Mouse (Mus musculus) 416B (cell line): ENCODE measurements around the gene Pex16.
A peak's percentile ranks its signal among the peaks of the same experiment; 100 is the strongest.

Experiments
- DNase-seq: peaks from one replicate; pipeline ENCODE4 v3.0.0; 2011; ENCODE audit warnings: low read depth

Gene Pex16

DNA sequence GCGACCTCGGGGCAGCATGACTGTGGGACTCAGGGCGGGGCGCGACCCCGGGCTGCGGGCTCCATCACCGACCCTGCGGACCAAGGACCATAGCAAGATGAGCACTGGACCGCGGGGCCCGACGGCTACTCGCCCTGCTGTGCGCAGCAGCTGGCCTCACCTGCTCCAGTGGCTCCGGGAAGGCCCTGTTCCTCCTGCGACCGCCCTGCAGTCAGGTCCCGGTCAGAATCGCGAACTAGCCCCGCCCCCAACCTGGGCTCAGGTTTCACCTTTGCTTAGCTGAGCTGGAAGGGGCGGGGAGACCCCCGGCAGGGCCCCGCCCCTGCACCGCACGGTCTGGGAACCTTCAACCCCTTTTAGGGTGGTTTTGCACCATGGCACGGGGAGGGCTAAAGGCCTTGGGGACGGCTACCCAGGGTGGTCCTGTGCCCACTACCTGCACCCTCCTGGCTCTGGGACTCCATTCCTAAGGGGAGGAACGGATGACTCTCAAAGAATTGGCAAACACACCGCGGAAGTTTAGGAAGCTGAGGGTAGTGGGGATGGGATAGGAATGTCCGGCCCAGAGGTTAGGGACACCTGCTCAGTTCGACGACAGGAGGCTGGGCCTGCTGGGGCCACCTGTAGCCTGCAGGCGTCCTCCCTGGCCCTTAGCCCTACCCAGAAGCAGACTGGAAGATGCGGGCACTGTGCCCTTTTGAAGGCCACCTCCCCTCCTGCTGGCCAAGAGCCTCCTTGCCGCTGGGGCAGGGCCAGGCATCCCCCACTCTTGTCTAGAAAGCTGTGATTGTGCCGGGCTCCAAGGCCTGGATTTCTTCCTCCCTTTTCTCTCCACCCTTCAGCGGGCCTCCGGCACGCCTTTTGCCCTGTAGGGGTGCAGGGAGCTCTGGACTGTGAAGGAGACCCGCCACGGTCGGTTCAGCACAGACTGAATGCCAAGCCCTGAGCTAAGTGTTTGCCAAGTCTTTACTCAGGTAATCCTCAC is 3.4 kb upstream of the Pex16 start:
- DNase-seq = no peak

DNA sequence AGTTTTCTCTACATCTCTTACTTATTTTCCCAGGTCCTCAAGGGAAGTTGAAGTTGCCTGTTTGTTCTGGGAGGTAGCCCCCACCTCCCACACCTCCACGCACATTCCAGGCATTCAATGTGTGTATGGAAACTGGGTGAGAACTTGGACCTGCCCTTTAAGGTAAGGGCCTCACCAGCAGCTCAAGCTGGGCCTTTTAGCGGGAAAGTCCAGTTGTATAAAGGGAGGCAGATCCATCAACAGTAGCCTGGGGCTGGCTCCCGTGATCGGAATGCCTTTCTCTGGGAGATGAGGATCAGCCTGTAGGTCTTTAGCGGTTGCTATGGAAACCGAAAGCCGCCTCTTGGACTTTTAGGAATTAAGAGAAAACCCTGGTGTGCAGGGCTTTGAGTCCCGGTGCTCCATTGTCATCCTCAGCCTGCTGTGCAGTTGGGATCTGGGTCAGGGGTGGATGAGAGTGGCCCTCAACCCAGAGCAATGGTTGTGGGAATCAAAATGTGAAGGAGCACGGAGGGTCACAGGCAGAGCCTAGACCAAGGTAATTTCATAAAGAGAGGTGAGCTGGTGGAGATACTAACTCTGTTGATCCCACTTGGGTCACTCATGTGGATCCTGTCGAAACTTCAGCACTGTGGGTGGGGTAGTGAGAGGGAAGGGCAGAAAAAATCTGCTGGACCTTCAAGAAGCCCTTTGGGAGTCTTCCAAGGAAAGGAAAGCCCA is 2.3 kb upstream of the Pex16 start:
- no peak for DNase-seq

DNA sequence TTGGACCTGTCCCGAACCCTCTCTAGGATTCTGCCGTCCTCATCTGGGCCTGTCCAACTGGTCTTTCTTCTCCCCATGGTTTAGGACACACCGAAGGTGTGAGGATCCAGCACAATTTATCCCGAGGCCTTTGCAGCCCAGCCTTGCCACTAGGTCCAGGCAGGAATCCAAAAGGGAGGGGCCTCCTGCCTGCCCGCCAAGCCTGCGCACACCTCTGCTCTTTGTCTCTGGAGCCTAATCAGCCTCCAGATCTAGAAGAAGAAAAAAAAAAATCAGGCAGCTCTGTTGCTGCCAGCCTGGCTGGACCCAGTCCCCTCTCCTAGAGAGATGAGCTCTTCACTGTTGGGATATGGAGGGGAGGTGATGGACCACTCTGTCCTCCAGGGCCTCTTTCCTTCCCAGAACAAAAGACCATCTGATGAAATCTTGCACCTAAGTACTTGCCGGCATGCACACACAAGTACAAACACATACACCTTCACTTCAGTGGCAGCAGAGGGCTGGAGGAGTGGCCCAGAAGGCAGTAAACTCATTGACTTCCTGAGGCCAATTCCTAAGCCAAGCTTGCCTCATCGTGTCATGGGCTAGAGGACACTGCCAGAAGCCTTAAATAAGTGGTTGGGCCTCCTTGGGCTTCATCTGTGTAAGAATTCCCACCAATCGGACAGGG is 1.6 kb upstream of the Pex16 start:
- DNase-seq = no peak

DNA sequence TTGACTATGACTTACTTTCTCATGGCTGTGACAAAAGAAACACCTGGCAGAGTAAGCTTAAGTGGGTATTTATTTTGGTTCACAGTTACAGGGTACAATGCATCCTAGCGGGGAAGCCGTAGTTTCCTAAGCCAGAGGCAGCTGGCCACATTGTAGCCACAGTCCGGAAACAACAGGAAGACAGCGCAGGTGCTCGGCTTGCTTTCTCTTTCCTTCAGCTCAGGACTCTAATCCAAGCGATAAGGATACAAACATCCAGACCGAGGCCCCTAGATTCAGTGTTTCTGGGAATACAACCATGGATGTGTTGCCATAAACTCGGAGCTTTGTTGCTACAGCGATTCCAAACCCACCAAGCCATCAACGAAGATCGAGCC is 1.1 kb upstream of the Pex16 start:
- peak; percentile 22 for DNase-seq

DNA sequence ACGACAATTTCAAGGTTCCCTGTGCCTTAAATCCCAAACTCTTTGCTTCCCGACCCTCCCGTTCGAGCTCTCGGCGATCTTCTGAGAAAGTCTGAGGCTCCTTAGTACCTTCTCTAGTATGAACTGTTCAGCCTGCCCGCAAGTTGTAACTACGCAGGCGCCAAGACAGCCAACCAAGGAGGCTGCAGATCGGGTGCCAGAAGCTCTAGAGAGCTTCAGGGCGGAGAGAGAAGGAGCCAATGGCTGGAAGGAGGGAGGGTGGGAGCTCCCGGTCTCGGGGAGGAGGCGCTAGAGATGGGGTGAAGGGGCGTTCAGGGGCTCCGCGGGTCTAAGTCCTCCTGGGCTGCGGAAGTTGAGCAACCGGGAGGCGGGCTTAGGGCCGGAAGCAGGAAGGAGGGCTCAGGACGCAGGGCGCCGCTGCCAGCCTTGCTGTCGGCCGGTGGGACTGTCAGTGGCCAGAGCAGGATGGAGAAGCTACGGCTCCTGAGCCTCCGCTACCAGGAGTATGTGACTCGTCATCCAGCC is 685 bp downstream of the Pex16 start:
- DNase-seq = peak; percentile 99

DNA sequence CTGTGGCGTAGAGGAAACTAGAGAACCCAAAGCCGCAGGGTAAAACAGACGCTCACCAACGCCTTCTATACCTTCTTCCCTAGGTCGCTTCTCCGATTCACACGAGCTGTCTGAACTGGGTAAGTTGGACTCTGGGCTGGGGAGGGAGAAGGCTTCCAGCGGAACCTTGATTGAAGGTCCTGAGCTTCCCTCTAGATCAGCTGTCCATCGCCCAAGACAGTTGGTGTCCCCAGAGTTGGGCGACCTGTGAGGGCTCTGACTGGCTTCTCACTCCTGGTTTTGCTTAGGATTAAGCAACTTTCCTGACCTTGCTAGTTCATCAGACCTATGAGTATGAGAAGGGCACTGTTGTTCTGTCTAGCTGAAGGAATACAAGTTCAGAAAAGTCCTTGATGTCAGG is 1.3 kb downstream of the Pex16 start:
- peak; percentile 29 for DNase-seq

DNA sequence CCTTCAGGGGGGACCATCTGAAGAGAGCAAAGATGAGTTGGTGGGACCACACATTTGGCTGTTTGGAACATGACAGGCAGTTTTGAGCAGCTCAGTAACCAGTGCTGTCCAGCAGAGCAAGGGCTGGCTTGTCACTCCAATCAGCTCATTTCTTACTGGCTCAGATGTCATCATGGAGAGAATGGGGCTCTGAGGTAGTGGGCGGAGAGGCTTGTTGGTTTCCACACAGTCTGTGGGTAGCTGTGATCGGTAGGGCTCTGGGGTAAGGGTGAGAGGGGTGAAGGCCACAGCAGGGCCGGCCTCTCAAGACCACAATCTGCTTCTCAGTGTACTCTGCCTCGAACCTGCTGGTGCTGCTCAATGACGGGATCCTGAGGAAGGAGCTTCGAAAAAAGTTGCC is 1.8 kb downstream of the Pex16 start:
- peak; percentile 64 for DNase-seq

DNA sequence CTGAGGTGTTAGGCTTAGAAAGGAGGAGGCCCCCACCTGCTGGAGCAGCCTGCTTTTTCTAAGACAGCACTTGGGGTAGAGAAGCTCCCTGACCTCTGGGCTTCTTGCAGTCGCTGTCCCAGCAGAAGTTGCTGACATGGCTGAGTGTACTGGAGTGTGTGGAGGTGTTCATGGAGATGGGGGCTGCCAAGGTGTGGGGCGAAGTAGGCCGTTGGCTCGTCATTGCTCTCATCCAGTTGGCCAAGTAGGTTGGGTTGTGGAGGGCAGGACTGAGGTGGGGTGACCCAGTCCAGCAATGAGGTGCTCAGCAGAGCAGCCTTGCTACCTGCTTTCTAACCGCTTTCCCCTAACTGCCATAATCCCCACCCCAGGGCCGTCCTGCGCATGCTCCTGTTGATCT is 2.8 kb downstream of the Pex16 start:
- DNase-seq = no peak

DNA sequence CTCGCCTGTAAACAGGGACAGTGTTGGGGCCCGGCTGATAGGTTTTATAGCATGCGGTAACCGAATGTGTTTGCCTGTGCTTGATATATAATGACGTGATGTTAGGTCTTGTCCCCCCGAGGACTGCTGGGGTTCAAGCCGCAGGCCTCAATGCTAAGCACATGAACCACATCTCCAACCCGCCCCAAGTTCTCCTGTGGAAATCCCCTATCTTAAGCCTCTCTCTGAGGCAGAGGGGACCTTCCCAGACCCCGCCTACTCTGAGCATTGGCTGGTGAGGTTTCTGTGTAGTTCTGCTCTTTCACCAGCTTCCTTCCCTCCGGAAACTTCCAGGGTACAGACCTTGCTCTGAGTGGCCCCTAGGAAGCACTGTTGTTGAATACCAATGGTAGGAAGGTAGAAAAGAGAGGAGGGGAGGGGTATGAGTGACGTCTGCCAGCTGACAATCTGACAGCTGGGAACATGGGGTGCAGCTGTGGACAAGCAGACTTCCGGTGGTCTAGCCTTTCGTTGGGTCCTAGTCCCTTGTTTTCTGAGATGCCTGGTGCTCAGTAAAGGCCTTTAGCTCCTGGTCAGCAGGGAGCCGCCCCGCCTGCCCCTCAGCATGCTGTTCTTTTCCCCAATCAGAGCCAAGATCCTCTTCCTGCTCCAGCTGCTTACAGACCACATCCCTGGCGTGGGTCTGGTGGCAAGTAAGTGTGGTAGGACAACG is 5.5 kb downstream of the Pex16 start:
- DNase-seq = no peak

DNA sequence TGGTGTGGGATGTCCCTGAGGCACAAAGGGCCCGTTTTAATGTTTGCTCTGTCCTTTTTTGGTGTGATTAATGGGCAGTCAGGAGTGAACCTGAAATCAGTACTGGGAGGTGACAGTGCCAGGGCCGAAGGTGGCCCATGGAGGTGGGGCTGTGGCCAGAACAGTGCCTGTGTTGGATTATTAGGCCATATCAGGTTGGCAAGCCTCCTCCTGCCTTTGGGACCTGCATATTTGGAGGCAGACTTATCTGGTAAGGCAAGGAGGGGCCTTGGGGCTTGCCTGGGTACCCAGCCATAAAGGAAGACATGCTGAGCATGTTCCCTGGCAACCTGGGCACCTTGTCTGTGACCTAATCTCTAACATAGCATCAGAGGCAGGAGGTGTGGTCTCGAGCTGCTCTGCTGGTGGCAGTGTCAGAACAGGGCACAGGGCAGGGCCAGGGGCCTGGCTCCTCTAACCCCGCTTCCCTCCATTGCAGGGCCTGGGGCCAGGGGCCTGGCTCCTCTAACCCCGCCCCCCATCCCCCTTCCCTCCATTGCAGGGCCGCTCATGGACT is 6.1 kb downstream of the Pex16 start:
- no peak for DNase-seq

DNA sequence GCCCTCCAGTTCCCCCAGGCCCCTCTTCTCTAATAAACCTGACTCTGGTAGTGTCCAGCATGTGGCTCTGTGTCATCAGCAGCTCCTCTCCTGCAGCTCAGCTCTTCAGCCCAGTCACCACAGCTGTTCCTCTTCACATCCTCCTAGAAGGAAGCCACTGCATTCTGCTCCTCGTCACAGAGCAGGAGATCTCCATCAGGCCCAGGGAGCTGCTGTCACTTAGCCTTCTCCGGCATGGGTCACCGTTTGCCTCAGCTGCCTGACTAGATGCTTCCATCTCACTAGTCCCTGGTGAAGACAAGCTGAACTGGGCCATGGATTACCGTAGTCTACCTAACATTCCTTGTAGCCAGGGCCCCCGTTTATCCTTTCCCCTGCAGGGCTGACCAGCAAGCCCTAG is 6.7 kb downstream of the Pex16 start:
- no peak for DNase-seq

DNA sequence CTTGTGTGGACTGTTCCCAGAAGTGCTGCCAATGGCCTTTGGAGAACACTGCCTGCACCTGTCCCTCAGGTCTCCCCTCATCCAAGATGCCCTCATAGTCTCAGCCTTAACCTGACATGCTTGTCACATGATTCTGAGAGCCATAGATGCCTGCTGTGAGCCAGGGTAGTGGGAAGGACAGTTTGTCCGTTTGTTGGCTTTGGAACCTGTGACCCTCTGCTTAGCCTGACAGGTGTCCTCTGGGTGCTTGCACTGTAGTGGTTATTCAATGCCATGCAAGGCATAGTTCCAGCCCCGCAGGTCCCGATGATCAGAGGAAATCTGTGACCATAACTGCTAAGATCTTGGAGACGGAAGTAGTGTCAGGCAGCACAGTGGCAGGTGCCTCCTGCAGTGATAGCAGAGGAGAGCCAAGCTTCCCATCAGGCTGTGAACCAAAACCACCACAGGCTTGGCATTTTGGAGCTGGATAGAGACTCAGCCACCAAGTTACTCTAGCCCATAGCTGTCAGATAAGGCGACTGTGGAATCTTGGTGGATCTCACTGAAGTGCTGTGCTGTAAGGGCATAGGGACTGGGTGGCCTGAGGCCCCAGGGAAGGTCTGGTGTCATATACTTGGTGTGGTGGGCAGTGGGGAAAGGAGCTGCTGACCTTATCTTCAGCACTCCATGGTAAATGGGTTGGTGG is 7.6 kb downstream of the Pex16 start, which contains the start of gene 1700029I15Rik:
Gene 1700029I15Rik, plus strand, starts transcription at position 638 of the 688 bp plus-strand sequence.
- DNase-seq = no peak

DNA sequence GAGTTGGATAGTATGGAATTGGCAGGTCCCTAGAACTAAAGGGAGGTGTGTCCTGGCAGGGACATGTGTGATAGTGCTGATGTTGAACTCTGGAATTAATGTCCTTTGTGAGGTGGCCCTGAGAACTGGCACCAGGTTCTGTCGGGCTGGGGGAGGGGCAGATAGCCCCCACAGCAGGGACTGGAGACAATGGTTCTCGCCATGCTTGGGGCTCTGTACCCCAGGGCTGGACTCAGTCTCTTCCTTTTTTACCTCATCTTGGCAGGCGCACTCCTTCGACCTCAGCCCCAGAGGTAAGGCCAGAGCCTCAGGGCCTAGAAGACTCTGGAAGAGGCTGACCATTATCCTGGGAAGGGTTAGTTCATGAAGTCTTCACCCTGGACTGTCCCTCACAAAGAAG is 8.3 kb downstream of the Pex16 start:
- no peak for DNase-seq

DNA sequence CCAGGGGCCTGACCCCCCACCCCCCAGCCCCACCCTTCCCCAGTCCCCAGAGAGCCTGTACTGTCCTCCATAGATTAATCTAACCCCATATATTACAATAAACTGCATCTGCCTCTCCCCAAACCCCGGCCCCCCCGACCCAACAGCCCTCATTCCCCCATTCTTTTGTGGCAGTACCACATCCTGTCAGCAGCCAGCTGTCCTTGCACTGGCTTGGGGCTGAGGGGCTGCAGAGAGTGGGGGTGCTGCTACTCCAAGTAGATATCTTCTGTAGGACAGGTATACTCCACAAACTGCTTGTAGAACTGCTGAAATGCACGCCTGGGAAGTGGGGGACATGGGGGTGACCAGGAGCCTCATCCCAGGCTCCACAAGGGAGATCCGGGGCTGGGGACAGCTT is 9.6 kb downstream of the Pex16 start:
- DNase-seq = no peak

DNA sequence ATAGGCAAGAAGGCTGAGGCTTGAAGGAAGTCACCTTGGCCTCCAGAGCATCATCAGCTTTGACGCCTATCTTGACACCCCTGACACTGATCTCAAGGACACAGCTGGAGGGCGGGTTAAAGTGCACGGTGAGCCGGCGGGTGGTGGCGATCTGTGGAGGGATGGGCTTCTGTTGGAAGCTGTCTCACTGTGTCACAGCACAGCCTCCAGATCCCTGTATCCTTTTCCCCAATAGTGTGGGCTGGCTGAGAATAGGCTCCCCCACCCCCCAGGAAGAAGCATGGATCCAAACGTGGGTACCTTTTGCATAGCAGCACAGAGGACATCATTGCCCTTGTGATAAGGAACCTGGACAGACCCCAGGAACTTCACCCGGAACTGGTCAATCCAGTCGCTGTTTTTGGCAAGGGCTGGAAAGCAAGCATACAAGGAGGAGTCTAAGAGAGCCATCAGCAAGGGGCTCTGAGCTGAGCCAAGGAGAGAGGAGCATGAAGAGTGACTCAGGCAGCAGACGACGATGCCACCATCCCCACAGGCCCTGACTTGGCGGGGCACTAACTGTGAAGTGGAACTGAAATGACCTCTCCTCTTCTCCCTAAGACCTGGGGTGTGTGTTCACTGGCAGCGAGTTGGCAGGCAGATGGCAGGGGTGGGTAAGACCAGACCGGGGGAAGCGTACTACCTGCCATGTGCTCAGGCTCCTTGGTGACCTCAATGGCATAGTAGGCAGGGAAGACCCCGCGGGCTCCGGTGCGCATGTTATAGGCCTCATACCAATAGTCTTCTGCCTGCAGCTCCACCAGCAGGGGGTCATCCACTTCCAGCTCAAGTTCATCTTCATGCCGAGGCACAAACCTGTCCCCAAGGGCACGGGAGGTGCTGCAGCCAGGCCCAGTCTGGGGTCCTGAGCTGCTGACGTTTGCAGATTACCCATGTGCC is 10.9 kb downstream of the Pex16 start:
- DNase-seq = no peak

DNA sequence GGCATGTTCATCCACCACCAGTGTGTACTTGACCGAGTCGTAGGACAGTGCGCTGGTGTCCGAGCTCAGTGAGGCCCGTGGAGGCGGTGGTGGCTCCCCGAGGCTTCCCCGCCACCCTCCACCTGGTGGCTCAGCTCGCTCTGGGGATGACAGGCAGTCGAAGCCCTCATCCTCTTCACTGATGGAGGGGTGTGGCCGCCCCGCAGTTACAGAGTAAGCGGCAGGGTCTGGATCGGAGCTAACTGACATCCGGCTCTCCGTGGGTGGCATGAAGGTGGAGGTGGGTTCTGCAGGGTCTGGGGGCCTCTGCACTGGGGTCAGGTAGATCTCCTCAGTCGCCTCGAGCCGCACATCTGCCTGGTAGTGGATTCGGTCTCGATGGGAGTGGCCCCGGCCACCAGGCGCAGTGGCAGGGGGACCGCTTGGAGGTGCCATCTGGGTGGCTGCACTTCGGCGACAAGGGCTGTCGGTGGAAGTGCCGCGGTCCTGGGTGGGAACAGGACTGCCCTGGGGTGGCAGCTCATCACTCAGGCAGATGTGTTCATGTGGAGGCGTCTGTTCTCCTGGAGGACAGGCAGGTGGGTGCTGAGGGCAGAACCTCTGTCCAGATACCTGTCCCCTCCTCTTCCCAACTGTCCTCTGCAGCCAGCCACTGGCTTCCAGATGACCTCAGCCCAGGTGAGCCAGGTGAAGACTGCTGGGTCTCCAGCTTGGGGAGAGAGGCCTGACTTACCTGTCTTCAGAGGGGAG is 12.5 kb downstream of the Pex16 start:
- DNase-seq = no peak

DNA sequence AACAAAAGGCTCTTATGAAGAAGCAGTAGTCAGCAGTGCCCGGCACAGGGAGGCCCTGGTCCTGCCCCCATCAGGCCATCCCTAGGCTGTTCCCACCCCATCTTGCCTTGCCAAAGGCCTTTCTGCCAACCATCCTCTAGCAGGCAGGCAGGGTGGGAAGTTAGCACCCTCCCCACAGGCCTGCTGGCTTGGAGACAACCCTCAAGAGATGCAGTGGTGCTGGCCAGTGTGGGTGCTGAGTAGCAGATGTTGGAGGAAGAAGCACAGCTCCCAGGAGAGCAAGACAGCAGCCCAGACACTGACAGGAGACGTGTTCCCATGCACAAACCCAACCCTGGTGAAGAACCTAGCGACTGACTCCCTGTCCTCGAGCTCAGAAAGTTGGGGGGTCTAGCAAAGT is 13.2 kb downstream of the Pex16 start:
- DNase-seq = no peak

DNA sequence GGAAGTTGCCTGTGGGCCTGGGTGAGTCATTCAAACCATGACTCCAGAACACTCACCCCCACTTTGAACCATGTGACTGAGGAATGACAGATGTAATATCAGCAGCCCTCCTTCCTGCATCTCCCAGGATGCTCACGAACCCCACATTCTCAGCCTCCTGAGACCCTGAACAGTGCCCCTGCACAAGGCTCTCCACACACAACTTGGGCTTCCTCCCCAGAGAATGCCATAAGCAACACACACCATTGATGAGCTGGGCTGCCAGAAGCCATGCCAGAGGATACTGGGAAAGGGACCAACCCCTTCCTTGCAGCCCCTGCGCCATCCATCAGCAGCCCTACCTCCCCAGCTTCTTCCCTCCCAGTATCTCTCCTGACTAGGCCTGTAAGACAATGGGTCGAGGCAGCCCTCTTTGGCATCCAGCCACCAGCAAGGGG is 13.6 kb downstream of the Pex16 start:
- DNase-seq = no peak
